Mouse (Mus musculus) stomach, embryonic 14.5 days (tissue): ENCODE results near the gene Prkca. TPM values are rescaled to one million over a fixed set of nuclear protein-coding genes. Genes with fewer than 3 reads are reported as not detected.

Experiments used
- ATAC-seq: fragments of 200-750 bp; cut with Nextera tagmentation; 2 replicates; pipeline ENCODE4 v1.8.0; 2017; ENCODE audit warnings: low read depth, moderate TSS enrichment; ENCODE audit not compliant: insufficient number of reproducible peaks, insufficient read depth, low FRiP score
- H3K27ac ChIP-seq: fragments of 300-500 bp; sonication (generic); 2 replicates; pipeline ENCODE4 v1.5.1; 2014; ENCODE audit warnings: mild to moderate bottlenecking, low read length, moderate library complexity, mixed read lengths
- H3K27me3 ChIP-seq: fragments of 300-500 bp; sonication (generic); 2 replicates; pipeline ENCODE4 v1.6.1; 2014; ENCODE audit warnings: low read length, control low read depth, mixed read lengths; ENCODE audit not compliant: control insufficient read depth, insufficient read depth
- H3K36me3 ChIP-seq: fragments of 300-500 bp; sonication (generic); 2 replicates; pipeline ENCODE4 v1.6.1; 2014; ENCODE audit warnings: mild to moderate bottlenecking, control low read depth, low read length, moderate library complexity, mixed read lengths; ENCODE audit not compliant: control insufficient read depth, insufficient read depth
- H3K4me1 ChIP-seq: fragments of 300-500 bp; sonication (generic); 2 replicates; pipeline ENCODE4 v1.6.1; 2014; ENCODE audit warnings: low read length, control low read depth, mixed read lengths; ENCODE audit not compliant: control insufficient read depth, insufficient read depth
- H3K4me2 ChIP-seq: fragments of 300-500 bp; sonication (generic); replicated peaks from 2 replicates; pipeline ENCODE4 v1.6.1; 2014; ENCODE audit warnings: low read depth, low read length, control low read depth
- H3K4me3 ChIP-seq: fragments of 300-500 bp; sonication (generic); 2 replicates; pipeline ENCODE4 v1.5.1; 2014; ENCODE audit warnings: low read depth, low read length, control low read depth
- H3K9ac ChIP-seq: fragments of 300-500 bp; sonication (generic); replicated peaks from 2 replicates; pipeline ENCODE4 v1.6.1; 2014; ENCODE audit warnings: low read depth, mild to moderate bottlenecking, control low read depth, low read length, moderate library complexity, mixed read lengths
- H3K9me3 ChIP-seq: fragments of 300-500 bp; sonication (generic); 2 replicates; pipeline ENCODE4 v1.6.1; 2016; ENCODE audit warnings: low read depth, low read length, control low read depth; ENCODE audit not compliant: control insufficient read depth
- WGBS: fragments of 180-500 bp; shearing (Covaris S2); extraction: QIAGEN DNeasy Blood & Tissue Kit; methylation state at CpG from one replicate; pipeline ENCODE4 v1.1.7; 2014; 5-methylcytosine and 5-hydroxymethylcytosine counted together
- polyA plus RNA-seq: library from polyadenylated mRNA; unstranded; fragments of >200 nt; fragmentation: Nextera tagmentation; extraction: Ambion mirVana; gene quantifications from 2 replicates; pipeline ENCODE4 v1.2.1, GENCODE M21; 2014

The Prkca gene
- polyA plus RNA-seq, 1 experiment from 2014 or later, result 8.6 TPM

DNA sequence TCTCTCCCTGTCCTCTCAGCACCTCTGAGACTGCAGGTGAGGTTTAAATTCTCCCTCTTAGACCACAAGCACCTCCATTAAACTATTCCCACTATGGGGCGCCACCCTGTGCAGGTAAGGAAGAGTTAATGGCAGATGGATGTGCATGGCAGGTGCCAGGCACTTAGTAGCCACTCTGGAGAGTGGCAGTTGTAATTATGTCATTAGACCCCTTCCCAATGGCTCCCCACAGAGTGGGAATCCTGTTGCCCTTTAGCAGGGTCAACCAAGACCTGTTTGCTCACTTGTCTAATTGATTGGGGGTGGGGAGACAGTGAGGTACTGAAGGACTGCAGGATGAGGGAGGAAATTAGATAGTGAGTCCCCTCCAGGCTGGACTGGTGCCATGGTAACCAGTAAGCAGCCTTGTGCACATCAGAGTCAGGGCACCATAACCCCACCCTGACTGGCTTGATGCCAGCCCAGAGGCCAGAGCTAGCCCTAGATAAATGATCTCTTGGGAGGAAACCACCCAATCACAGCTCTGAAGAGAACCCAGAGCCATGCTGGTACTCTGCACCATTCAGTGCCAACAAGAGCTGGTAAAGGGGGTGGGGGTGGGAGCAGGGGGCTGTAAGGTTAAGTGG lies 63.9 kb downstream of the Prkca start:
- no peaks in the 10 kb centered on the region for H3K36me3 ChIP-seq
- H3K9ac ChIP-seq, result no peak overlapping the region
- no peak overlapping the region for H3K4me2 ChIP-seq
- no peaks in the 10 kb centered on the region for H3K27me3 ChIP-seq
- H3K4me3 ChIP-seq, result no peak overlapping the region
- ATAC-seq, result peak; percentile 65; the same call in 1 of the 2 replicates
- 86% methylated on average over 1 of the region's 1 CpGs for WGBS
- peaks cover 11% of the 10 kb centered on the region; the same call in 1 of the 2 replicates for H3K4me1 ChIP-seq
- H3K9me3 ChIP-seq, result no peaks in the 10 kb centered on the region
- H3K27ac ChIP-seq, result no peak overlapping the region

DNA sequence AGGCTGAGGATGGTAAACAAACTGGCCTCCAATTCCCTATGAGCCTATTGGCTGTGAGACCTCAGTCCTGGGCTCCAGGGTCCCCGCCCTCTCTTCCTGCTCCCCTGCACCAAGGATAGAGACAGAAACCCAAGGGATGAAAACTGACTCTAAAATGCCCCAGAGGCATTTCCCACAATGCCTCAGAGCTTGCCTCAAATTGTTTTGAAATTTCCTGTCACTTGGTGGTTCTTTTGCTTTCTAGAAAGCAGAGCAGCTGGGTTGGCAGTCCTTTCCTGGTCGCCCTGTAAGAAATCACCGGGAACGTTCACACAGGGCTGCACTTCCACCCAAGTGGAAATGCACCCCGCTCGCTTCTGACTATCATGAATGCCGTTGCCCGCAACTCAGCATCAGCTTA lies 66.6 kb downstream of the Prkca start:
- peaks cover 9% of the 10 kb centered on the region; the same call in 1 of the 2 replicates for H3K4me1 ChIP-seq
- no peak overlapping the region for H3K4me3 ChIP-seq
- 81% methylated on average over 8 of the region's 8 CpGs for WGBS
- no peak overlapping the region for H3K27ac ChIP-seq
- no peaks in the 10 kb centered on the region for H3K9me3 ChIP-seq
- no peak overlapping the region for H3K9ac ChIP-seq
- no peaks in the 10 kb centered on the region for H3K27me3 ChIP-seq
- no peak for ATAC-seq
- no peak overlapping the region for H3K4me2 ChIP-seq
- H3K36me3 ChIP-seq, result no peaks in the 10 kb centered on the region

DNA sequence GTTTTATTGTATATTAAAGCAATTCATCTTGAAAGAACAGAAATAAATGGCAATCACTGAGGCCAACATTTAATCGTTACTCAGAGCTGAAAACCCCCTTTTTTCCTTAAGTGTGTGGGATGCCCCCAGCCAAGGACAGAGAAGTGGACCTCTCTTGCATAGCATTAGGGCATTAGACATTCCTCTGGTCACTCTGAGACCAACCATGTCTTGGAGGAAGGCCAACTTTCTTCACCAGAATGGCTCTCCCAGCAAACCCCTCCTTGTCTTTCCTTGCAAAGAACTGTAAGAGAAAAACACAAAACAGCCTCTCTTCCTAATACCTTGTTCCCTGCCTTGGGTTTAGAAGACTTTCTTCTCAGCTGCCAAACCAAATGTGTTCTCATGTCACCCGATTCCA lies 67.6 kb downstream of the Prkca start:
- Histone ChIP-seq H3K9ac (no peak overlapping the region), H3K4me3 (no peak overlapping the region), H3K9me3 (no peaks in the 10 kb centered on the region), H3K27ac (no peak overlapping the region), H3K36me3 (no peaks in the 10 kb centered on the region), H3K27me3 (no peaks in the 10 kb centered on the region), H3K4me1 (peaks cover 13% of the 10 kb centered on the region; the same call in 1 of the 2 replicates), H3K4me2 (no peak overlapping the region)
- 69% methylated on average over 2 of the region's 2 CpGs for WGBS
- ATAC-seq, result no peak

DNA sequence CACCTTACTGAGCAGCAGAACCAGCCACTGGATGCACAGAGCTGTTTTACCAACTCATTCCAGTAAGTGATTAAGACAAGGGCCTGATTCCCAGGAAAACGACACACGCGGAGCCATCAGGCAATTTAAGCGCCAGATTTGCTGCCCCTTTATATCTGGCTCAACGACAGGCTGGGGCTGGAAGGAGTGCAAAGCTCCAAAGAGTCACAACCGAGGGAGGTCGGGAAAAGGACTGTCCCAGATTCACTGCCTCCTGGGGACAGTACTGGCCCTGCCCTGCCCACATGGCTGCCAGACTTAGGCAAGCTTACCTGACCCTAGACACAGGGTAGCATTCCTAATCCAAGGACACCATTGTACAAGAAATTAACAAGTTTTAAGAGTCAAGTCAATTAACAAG lies 69.7 kb downstream of the Prkca start:
- peaks cover 19% of the 10 kb centered on the region; the same call in 1 of the 2 replicates for H3K4me1 ChIP-seq
- no peaks in the 10 kb centered on the region for H3K36me3 ChIP-seq
- H3K9me3 ChIP-seq, result no peaks in the 10 kb centered on the region
- H3K27me3 ChIP-seq, result no peaks in the 10 kb centered on the region
- no peak overlapping the region for H3K27ac ChIP-seq
- H3K4me3 ChIP-seq, result no peak overlapping the region
- H3K9ac ChIP-seq, result no peak overlapping the region
- ATAC-seq, result no peak
- 63% methylated on average over 7 of the region's 7 CpGs for WGBS
- no peak overlapping the region for H3K4me2 ChIP-seq

DNA sequence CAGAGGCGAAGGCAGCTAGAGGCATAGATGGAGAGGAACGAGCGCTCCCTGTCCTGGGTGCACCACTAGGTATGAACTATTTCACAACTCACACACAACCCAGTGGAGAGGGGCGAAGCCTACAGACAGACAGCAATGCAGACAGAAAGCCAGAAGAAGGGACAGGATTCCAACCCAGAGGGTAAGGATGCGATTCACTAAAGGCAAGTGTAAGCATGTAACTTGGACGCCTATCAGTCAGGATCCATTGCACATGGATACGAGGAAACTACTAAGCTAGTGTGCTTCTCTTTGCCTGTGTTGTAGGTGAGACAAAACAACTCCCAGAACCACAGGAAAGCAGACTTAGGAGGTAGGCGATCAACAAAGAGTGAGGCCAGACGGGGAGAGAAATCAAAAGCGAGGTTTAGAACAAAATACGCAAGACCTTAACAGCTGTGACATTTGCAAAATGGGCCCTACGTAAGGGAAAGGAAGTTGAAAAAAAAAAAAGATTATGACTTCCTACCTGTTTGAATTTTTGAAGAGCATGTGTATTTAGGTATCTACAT lies 70.2 kb downstream of the Prkca start:
- Histone ChIP-seq H3K9ac (no peak overlapping the region), H3K9me3 (no peaks in the 10 kb centered on the region), H3K4me3 (no peak overlapping the region), H3K27me3 (no peaks in the 10 kb centered on the region), H3K36me3 (no peaks in the 10 kb centered on the region), H3K27ac (no peak overlapping the region), H3K4me1 (peaks cover 20% of the 10 kb centered on the region; the same call in 1 of the 2 replicates), H3K4me2 (no peak overlapping the region)
- ATAC-seq, result no peak
- WGBS, result 90% methylated on average over 12 of the region's 12 CpGs

DNA sequence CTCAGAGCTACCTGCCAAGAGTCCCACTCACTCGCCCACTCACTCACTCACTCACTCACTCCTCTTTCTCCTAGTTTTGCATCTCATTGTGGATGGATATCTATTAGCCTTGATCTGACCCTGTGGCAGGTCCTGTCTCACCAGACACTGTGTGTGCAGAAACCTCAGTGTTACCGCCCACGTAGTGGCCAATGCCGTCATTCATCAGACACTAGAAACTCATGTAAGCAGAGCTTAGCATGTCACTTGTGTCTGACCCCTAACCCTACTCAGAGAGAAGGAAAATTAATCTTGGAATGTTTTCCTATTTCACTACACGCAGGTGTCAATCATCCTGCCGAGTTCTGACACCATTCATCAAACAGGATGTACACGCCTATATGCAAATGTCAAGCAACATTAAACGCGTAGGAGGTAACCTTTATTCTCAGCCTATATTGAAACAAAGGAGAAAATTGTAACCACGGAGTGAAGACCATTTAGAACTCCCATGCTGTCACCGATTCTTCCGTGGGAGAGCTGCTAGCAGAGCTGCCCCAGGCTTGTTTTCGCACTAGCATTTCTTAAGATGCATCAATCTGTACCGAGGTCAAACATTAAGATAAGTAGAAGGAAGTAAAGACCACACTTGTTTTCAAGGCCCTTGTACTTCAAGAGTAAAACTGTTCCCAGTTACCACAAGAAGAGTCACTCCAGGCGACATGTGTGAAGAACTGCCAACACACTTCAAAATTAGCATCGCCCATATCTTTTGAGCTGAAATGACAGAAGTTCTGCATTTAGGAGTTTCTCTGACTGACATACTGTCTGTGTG lies 70.9 kb downstream of the Prkca start:
- ATAC-seq, result no peak
- 73% methylated on average over 16 of the region's 16 CpGs for WGBS
- H3K9me3 ChIP-seq, result no peaks in the 10 kb centered on the region

DNA sequence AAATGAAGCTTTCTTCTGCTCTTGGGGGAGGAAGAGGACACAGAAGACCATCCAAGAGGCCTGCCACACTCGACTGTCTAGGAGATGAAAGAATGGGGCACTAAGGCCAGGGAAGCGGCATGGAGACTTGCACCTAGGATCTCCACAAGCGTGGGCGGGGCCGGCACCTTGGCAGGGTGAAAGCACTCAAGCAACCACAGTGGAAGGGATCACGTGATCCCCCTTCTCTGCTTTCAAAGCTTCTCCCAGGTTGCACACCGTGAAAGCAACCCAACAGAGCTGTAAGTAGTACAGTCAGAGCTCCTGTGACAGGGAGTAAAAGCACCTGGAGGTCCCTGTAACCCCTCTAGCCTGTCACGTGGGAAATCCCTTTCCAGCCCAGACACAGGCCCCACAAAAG lies 72.4 kb downstream of the Prkca start:
- Histone ChIP-seq H3K4me2 (no peak overlapping the region), H3K27ac (no peak overlapping the region), H3K27me3 (no peaks in the 10 kb centered on the region), H3K4me3 (no peak overlapping the region), H3K4me1 (peaks cover 14% of the 10 kb centered on the region; the same call in 1 of the 2 replicates), H3K9me3 (no peaks in the 10 kb centered on the region), H3K9ac (no peak overlapping the region), H3K36me3 (no peaks in the 10 kb centered on the region)
- 36% methylated on average over 8 of the region's 8 CpGs for WGBS
- no peak for ATAC-seq

More for the DNA sequence above, 70.9 kb downstream of the Prkca start:
- peaks cover 19% of the 10 kb centered on the region; the same call in 1 of the 2 replicates for H3K4me1 ChIP-seq
- H3K4me3 ChIP-seq, result no peak overlapping the region
- no peak overlapping the region for H3K4me2 ChIP-seq
- H3K27me3 ChIP-seq, result no peaks in the 10 kb centered on the region
- H3K27ac ChIP-seq, result no peak overlapping the region
- no peak overlapping the region for H3K9ac ChIP-seq
- no peaks in the 10 kb centered on the region for H3K36me3 ChIP-seq

DNA sequence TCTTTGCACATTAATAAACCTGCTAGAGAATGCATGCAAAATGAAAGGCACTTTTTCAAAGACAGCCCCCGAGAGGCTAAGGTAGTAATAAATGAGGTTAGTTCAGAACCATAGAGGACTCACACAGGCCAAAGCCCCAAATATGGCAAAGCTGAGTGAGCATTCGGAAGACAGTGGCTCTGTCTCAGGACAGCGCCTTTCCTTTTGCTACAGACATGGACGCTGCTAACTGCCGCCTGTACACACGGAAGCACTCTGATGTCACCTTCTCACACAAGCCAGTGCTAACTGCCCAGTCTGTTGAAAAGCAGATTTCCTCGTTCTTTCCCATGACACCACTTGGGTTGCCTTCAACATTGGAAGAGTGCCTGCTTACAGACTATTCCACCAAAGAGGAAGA lies 74.2 kb downstream of the Prkca start:
- Histone ChIP-seq H3K9ac (no peak overlapping the region), H3K9me3 (no peaks in the 10 kb centered on the region), H3K4me1 (peaks cover 14% of the 10 kb centered on the region; the same call in 1 of the 2 replicates), H3K4me3 (no peak overlapping the region), H3K36me3 (no peaks in the 10 kb centered on the region), H3K27ac (no peak overlapping the region), H3K27me3 (no peaks in the 10 kb centered on the region), H3K4me2 (no peak overlapping the region)
- no peak for ATAC-seq
- 50% methylated on average over 7 of the region's 7 CpGs for WGBS
